Mouse (Mus musculus) kidney, postnatal 14 days (tissue): Measurements from ENCODE around the gene Mc3r.

ENCODE experiments used
- DNase-seq: peaks from one replicate; pipeline ENCODE4 v3.0.0; 2022; ENCODE audit warnings: mixed read lengths

The Mc3r gene

GRCm38 (mm10) chr2:172256956-172257355 is 8.7 kb downstream of the Mc3r start:
- no peak for DNase-seq

- no peak for DNase-seq
These were observed 9.3 kb downstream of the Mc3r start for GRCm38 (mm10) chr2:172257471-172258065.

- no peak for DNase-seq
These were observed 11.8 kb downstream of the Mc3r start for GRCm38 (mm10) chr2:172260064-172260463.

GRCm38 (mm10) chr2:172261441-172261840 is 13.1 kb downstream of the Mc3r start:
- no peak for DNase-seq

GRCm38 (mm10) chr2:172263216-172263615 is 14.9 kb downstream of the Mc3r start:
- no peak for DNase-seq

- DNase-seq = no peak
These were observed 21.6 kb downstream of the Mc3r start for GRCm38 (mm10) chr2:172269907-172270306.

- DNase-seq = no peak
These were observed 22.2 kb downstream of the Mc3r start for GRCm38 (mm10) chr2:172270485-172270944.

GRCm38 (mm10) chr2:172270974-172271697 is 22.8 kb downstream of the Mc3r start:
- DNase-seq = no peak

GRCm38 (mm10) chr2:172274662-172275061 is 26.4 kb downstream of the Mc3r start:
- DNase-seq = no peak

- DNase-seq = no peak
These were observed 27.9 kb downstream of the Mc3r start for GRCm38 (mm10) chr2:172276155-172276554.

- no peak for DNase-seq
These were observed 30.7 kb downstream of the Mc3r start for GRCm38 (mm10) chr2:172278979-172279378.

GRCm38 (mm10) chr2:172282071-172282710 is 33.9 kb downstream of the Mc3r start:
- no peak for DNase-seq

GRCm38 (mm10) chr2:172287715-172288114 is 39.4 kb downstream of the Mc3r start:
- no peak for DNase-seq

- no peak for DNase-seq
These were observed 40.7 kb downstream of the Mc3r start for GRCm38 (mm10) chr2:172288965-172289364.

- DNase-seq = no peak
These were observed 41.3 kb downstream of the Mc3r start for GRCm38 (mm10) chr2:172289632-172290031.

GRCm38 (mm10) chr2:172290474-172290873 is 42.2 kb downstream of the Mc3r start:
- DNase-seq = no peak

GRCm38 (mm10) chr2:172291025-172291424 is 42.7 kb downstream of the Mc3r start:
- DNase-seq = no peak

GRCm38 (mm10) chr2:172291755-172292524 is 43.6 kb downstream of the Mc3r start:
- DNase-seq = no peak

GRCm38 (mm10) chr2:172292525-172293405 is 44.5 kb downstream of the Mc3r start:
- DNase-seq = no peak

GRCm38 (mm10) chr2:172298083-172298482 is 49.8 kb downstream of the Mc3r start:
- DNase-seq = no peak

GRCm38 (mm10) chr2:172298542-172298941 is 50.2 kb downstream of the Mc3r start:
- no peak for DNase-seq
